Mouse (Mus musculus) kidney, adult 18-20 months (tissue): ENCODE results near the gene Nkapl.

Source experiments
- DNase-seq: peaks from one replicate; pipeline ENCODE4 v3.0.0; 2021

Nkapl gene

DNA sequence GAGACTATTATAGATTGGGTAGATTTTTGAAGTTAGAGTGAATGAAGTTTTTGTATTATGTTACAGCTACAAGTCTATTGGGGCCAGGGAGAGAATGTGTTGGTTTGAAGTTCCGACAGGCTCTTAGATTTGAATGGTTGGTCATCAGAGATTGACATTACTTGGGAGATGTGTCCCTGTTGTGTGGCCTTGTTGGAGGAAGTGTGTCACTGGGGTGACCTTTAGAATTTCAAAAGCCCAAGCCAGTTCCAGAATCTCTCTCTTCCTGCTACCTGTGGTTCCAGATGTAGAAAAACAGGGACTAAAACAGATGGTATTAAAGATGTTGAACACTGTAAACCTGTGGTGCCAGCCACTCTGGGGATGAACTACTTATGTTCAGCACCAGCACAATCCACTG is 40.7 kb downstream of the Nkapl start:
- DNase-seq: no peak

DNA sequence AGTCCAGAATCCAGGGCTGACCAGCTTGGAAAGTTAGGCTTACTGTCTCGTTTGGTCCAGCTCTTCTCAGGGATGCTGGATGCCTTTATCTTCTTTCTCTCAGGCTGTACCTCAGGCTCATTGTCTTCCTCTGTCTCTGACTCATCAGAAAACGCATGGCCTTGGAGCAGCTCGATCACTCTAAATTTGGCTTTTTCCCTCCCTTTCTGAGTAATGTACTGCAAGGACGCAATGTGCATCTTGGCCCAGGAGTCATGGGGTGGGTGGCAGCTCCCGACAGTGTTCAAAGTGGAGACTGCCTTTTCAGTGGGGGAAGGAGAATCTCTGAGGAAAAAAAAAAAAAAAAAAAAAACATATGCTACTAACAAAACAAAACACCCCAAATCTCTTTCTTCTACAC is 45.0 kb downstream of the Nkapl start:
- DNase-seq: no peak

DNA sequence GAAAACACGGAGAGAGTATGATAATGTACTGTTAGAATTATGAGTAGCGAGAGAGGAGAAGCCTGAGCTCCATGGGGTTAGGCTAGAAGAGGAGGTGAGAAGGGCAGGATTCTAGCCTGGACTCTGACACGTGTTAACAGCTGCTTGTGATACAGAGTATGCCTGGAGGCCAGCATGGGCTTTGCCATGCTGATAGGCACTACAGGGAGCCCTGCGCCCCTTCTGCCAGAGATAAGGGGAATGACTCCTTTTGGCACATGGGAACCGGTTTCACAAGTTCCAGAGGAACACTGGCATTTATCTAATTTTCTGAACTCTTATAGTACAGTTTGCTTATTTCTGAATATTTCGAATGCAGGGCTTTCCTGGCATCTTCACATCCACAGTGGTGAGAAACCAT is 49.4 kb downstream of the Nkapl start:
- DNase-seq: no peak

DNA sequence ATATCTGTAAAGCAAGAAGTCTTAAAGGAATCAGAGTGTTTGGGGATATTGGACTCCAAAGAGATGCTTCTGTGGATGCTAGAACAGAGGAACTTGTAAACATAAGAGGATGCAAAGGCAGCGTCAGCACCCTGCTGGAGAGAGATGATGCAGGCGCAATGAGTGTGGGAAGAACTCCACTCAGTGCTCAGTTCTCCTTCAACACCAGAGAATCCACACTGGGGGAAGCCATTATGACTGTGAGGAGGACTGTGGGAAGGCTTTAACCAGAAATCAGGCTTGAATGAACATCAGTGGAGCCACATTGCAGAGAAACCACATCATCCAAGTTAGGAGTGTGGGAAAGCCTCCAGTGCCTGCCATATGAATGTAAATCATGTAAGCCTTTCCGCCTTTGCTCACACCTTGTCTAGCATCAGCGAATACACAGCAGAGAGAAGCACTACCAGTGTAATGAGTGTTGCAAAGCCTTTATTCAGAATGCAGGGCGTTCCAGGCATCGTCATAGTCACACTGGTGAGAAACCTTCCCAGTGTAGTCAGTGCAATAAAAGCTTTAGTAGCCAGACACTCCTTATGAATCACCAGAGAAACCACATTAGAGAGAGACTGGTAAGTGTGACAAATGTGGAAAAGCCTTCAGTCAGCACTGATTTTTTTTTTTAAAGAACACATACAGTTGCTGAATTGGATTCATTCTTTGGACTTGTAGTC is 50.9 kb downstream of the Nkapl start:
- no peak for DNase-seq
